Mouse (Mus musculus): Measurements from ENCODE around the gene Frmpd1.

The Frmpd1 gene

DNA sequence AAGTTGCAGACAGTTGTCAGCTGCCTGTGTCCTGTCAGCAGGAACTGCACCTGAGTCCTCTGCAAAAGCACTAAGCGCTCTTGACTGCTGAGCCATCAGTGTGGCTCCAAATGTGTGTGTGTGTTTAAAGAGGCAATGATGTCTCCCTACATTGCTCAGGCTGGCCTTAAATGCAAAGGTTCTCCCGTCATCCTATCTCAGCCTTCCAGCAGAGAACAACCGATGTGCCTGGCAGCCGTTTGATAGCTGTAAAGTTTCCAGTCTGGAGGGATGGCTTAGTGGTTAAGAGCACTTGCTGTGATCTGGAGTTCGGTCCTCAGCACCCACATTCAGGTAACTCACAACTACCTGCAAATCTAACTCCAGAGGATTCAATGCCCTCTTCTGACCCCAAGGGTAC lies 56.7 kb downstream of the Frmpd1 start:
- DNase-seq (ENCODE audit: low read depth): no peak

DNA sequence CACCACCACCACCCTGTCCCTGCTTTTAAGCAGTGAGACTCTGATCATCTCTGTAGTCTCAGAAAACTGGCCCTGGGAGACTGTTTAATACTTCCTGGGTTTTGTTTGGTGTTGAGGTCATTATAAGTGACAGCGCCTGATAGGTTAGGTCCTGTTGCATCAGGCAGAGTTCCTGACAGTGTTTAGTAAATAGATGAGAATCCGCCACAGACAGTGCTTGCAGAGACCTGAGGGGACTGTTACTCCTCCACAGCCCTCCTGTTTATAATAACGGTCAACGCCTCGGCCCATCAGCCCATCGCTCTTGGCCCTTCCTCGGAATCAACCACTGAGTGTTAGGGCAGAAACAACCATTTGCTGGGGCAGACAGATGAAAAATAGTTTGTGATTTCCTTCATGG lies 57.5 kb downstream of the Frmpd1 start:
- no peak for DNase-seq (ENCODE audit: low read depth)

DNA sequence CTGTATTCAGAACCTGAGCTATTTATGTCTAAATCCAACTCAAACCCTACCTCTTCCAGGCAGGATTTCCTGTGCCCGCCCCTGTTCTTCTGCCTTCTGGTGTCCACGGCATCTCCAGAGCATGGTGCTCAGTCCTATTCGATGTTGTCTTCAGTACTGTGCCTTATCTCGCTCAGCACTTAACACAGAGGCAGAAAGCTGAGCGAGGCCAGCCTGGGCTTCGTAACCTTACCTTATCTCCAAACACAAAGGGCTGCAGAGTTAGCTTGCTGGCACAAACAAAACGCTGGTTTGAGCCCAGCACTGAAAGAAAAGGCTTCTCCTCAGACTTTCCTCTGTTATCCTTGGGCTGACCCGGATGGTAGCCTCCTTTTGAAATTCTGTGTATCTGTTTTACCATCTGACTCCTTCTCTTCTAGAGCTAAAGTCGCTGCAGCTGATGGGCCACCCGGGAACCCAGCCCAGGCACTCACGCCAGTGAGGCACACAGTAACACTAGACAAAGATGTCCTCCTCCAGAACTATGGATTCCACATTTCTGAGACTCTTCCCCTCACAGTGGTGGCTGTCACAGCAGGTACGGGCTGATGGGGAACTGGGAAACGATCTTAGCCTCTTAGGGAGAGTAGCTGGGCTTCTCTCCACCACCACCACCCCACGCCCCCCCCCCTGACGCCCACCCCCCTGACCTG lies 58.7 kb downstream of the Frmpd1 start:
- DNase-seq (ENCODE audit: low read depth): no peak

DNA sequence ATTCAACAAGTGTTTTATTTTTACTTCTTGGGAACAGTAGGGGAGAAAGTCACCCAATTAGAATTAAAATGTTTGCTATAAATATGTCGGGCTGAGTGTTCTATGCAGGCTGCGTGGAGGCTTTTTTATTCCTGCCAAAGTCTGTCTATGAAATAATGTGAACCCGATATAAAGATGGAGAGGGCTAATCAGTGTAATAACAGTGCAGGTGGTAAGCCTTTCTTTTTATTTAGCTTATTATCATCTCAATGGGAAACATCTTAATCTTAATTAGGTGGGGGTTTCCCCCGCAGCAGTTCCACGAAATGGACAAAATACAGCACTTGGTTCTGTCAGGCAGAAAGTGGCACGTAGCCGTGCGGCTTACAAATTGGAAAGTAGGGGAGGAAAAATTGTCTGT lies 66.6 kb downstream of the Frmpd1 start:
- DNase-seq (ENCODE audit: low read depth): no peak

DNA sequence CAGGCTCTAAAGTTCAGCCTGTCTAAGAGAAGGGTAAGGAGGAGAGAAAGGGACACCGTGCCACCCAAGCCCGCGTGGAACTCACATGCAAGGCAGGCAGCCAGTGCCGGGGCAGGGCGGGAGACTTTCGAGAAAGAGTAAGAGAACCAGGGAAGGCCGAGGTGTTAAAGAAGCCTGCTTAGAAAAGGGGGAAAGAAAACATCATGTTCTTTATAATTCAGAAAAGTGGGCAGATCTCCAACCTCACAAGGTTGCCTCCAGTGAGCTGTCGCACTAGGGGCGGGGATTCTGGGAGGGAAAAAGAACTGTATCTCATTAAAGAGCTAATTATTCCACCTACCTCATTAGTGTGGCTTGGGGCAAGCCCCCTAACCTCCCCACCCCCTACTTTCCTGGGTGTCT lies 68.2 kb downstream of the Frmpd1 start:
- no peak for DNase-seq (ENCODE audit: low read depth)

DNA sequence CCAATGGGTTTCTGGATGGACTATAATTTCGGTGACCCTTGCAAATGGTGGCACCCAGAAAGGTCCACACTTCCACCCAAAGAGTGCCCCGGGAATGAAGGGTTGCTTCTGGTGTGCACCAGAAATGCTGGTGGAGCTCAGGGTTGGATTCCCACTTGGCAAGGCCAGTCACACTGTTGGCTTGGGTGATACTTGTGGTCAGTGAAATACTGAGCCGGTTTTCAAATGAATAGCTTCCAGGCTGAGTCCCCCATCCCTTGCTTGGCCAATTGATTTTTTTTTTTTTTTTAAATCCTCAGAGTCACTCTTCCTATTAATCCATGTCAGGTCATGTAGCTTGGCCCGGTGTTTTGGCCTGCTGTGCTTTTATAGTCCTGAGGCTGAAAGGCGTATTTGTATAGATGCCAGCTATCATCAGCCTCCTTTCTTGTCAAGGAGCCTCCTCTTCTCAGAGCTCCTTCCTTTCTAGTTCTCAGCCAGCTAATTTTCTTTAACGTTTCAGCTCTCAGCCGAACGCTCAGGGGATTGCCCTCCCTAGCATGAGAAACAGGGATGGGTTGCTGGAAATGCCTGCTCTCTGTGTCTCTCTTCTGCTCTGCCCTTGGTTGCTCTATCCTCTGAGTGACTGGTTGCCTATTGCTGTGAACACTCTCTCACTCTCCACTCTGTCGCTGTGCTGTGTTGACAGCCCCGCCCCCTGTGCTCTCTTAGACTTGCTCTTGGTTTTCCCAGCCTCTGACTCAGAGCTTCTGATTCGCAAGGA lies 69.3 kb downstream of the Frmpd1 start:
- peak; percentile 53 for DNase-seq (ENCODE audit: low read depth)

DNA sequence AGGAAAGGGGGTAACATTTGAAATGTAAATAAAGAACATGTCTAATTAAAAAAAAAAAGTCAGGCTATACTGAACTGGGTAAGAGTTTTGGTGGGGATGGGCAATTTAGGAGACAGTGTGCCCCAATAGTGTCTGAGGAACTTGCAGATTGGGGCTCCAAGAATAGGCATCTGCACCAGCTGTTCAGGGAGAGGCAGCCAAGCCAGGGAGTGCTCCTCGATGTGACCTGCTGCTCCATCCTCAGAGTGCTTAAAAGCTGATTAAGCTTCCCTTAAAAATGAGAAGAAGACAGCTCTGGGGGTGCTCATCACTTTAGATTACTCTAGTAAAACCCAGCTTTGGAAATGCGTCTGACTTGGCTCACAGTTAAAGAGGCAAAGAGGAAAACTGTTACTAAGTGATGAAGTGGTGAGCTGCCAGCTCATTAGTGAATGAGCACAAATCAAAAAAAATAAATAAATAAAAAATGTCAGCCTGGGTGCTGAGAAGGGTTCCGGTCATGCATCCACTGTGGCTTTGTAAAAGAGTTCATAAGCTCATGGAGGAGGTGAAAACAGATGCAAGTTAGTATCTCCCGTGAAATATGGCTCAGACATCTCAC lies 74.7 kb downstream of the Frmpd1 start:
- no peak for DNase-seq (ENCODE audit: low read depth)

DNA sequence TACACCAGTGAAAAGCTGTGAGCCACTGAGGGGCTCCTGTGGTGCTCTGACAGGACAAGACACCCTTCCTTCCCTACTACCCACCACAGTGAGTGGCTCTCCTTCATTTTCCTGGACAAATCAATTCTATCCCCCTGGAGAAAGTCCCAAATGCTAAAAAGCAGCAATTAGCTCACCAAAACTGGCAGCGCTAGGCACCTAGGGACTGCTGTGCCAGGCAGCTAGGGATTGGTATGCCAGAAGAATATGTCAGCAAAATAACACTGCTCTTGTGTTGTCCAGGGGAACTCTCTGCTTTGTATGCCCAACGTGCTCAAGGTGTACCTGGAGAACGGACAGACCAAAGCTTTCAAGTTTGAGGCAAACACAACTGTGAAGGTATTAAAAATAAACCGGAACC lies 76.9 kb downstream of the Frmpd1 start:
- no peak for DNase-seq (ENCODE audit: low read depth)

DNA sequence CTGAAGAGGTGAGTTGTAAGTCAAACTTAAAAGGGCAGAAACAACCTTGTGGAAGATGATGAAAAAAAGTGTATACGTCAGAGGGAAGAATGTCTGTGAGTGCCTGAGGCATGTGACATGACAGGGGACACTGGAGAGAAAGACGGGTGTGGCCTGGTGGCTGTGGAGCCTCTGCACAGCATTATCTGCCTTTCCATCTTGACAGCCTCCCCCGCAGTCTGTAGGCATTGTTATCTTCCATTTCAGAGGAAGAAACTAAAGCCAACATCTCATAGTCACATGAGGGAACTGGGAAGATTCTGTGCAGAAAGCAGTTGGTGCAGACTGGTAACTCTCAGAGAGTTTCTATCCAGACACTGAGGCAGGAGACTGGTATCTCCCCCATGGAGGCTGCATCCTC lies 83.2 kb downstream of the Frmpd1 start:
- no peak for DNase-seq (ENCODE audit: low read depth)

DNA sequence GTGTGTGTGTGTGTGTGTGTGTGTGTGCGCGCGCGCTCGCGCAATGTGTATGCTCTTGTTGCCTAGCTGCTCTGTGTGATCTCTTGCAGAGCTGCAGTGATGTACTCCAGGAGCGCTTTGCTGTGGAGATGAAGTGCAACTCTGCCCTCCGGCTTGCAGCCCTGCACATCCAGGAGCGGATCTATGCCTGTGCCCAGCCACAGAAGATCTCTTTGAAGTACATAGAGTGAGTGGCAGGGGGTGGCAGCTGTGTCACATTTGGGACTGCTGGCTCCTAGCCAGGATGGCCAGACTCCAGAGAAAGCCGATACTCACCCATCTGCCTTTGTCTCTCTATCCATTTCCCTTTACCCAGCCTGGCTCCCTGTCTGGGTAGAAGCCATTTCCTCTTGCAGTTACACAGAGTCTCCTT lies 86.4 kb downstream of the Frmpd1 start:
- no peak for DNase-seq (ENCODE audit: low read depth)

DNA sequence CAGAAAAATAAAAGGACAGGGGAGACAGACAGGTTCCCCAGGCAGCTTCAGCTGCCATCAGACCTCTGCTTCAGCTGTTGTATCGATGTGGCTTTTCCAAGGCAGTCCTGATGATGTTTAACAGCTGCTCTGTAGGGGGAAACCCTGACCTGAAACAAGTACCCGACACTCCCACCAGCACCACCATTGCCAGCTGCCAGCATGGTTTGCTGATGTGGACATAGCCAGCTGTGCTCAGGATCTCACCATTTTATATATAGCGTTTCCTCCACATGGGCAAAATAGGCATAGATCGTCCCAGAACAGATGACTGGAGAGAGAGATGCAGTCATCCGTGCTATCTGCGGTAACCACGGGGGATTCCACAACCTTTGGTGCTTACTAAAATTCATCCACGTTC lies 91.1 kb downstream of the Frmpd1 start:
- no peak for DNase-seq (ENCODE audit: low read depth)

DNA sequence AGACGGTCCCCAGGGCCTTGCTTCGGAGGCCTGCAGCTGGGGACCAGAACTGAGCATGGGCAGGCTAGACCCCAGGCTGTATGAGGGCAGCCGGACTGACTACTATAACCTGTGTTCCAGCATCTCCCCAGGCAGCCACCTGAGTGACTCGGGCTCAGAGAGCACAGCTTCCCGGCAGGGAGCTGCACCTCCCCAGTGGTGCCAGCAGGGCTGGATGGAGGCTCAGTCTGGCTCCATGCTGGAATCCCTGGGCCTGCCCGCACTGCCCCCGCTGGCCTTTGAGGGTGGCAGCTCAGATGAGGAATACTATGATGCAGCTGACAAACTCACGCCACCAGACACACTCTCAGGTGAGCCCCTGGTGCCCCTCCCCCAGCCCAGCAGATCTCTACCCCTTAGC lies 94.6 kb downstream of the Frmpd1 start:
- DNase-seq (ENCODE audit: low read depth): no peak

DNA sequence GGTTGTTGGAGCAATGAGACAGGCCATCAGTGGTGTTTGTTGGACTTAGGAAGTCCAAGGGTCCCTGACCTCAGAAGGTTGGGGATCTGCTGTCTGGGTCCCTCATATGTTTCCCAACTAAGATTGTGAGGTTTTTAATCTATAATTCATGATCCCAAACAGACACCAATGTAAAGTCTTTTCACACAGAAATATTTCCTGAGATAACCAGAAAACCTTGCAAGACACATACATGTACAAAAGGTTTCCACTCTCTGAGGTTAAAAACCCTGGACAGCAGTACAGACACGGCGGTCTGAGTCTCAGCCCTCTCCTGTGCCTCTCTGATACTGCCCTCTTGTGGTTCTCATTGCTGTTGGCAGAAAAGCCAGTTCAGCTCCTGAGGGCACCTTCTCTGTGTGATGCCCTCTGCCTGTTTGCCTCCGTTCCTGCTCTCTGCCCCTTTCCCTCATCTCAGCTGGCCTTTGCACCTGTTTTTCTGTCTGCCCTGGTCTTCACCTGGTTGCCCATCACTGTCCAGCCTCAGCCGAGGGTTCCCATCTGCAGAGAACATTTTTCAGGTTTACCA lies 95.4 kb downstream of the Frmpd1 start:
- DNase-seq (ENCODE audit: low read depth): peak; percentile 47

DNA sequence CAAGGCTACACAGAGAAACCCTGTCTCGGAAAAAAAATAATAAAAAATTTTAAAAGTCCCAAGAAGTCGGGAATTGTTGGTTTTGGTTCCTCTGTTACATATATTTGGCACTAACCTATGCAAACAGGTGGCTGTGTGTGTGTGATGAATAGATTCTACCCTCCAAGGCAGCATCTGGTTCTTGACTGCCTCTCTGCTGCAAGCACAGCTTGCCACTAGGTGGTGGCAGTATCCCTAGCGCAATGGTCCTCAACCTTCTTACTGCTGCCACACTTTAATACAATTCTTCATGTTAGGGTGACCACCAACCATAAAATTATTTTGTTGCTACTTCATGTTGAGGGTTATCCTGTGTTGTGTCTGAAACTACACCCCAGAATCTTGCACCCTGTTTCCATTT lies 101.6 kb downstream of the Frmpd1 start:
- DNase-seq (ENCODE audit: low read depth): no peak

DNA sequence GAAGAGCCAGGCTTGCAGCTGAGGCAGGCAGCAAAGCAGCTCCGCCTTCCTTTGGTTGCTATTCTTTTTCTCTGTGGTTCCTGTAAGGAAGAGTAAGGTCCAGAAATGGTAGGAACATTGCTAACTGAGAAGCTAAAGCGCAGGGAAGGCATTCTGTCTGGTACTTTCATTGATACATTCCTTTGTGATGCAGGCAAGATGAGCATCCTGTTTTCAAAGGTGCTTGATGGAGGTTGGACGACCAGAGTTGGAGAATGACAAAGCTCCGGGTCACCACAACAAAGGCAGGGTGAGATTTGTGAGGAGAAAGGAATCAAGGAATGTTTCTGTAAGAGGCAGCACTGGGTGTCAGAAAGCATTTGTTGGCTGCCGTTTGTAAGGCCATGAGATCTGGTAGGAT lies 103.2 kb downstream of the Frmpd1 start:
- no peak for DNase-seq (ENCODE audit: low read depth)

DNA sequence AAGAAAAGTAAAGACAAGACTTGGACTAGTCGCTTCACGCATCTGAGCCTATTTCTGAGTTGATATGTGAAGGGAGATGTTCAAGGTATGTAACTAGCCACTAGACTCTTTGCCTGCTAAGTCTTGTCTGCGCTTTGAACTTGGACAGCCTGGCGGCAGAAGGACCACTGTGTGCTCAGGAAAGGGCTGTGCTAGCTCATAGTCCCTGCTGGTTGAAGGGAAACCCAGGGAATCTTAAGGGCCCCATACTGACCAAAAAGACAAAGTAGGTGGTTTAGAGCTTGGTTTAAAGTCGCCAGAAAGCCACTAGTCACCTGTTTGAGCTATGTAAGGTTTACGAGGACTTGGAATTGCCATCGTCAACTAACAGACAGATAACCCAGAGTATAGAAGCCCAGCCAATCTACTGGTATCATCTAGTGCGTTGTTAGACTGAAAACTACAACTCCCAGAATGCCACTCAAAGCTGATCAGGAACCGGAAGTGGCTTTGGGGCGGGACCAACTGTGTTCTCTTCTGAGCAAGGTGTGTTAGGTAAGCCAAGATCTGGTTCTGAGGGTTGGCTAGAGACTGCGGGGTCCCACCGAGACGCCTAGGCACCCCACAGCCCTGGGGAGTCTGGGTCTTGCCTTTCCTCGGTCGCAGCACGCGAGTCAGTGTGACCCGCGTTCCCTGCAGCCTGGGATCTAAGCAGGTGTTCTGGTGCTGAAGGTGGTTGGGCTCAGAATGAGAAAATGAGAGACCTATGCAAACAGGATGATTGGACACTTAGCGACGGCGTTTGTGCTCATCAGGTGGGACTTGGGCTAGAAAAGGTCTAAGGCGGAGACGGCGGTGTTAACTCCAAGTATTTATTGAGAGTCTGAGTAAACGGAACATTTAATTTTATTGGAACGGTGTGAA lies 112.2 kb downstream of the Frmpd1 start, which contains the start of gene Trmt10b:
TSS of gene Trmt10b (plus strand) at position 466 of the 903 bp plus-strand sequence.
- DNase-seq (ENCODE audit: low read depth): no peak

DNA sequence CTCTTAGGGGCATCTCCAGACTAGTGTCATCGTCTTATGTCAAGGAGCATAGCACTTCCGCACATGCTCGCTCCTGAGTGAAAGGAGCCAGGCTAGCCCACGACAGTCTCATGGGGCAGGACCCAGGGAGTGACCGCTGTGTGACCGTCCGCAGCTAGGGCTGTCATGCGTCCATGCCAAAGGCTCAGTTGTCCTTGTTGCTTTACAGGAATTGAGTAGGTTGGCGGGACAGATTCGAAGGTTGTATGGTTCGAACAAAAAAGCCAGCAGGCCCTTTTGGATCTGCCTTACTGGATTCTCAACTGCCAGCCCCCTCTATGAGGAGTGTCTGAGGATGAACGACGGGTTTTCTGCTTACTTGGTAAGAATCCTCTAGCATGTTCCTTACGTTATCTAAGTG lies 120.9 kb downstream of the Frmpd1 start:
- DNase-seq (ENCODE audit: low read depth): no peak

DNA sequence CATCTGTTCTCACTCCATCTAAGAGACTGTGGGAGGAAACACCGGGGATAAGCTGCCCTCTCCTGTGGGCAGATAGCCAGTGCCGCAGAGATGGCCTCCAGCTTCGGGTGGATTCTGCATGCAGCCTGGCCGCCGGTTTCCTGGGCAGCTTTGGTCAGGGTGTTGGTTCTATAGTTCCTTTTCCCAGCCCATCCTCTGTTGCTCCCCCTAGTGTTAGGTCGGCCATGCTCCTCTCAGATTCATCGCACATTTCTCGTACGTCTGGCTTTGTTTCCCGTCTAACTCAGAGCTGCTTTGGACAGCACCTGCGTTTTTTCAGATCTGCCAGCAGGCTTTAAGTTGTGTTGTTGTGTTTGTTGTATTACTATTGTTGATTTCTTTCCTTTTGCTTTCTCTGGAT lies 123.4 kb downstream of the Frmpd1 start:
- no peak for DNase-seq (ENCODE audit: low read depth)

DNA sequence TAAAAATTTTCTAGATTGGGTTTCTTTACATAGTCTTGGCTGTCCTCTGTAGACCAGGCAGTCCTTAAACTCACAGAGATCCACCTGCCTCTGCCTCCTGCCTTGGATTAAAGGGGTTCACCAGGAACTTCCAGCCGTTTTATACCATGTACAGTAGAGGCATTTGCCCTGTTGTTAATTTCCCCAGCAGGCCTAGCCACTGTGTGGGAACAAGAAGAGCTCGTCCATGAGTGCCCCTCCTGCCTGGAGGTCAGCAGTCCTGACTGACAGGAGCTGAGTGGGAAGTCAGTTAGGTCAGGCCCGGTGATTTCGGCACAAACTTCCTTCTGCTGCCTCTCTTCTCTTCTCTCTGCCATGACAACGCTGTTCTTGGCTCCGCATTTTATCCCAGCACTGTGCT lies 123.9 kb downstream of the Frmpd1 start:
- no peak for DNase-seq (ENCODE audit: low read depth)

DNA sequence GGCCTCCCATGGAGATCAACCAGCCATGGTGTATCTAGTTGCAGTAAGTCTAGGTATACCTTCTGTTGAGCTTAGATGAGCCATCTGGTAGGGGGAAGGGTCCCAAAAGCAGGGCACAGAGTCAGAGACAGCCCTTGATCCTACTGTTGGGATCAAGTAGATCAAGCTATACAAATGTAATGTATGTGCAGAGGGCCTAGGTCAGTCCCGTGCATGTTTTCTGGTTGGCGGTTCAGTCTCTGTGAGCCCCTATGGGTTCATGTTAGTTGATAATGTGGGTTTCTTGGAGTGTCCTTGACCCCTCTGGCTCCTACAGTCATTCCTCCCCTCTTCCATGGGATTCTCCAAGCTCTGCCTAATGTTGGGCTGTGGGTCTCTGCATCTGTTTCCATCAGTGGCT lies 126.4 kb downstream of the Frmpd1 start:
- no peak for DNase-seq (ENCODE audit: low read depth)

DNA sequence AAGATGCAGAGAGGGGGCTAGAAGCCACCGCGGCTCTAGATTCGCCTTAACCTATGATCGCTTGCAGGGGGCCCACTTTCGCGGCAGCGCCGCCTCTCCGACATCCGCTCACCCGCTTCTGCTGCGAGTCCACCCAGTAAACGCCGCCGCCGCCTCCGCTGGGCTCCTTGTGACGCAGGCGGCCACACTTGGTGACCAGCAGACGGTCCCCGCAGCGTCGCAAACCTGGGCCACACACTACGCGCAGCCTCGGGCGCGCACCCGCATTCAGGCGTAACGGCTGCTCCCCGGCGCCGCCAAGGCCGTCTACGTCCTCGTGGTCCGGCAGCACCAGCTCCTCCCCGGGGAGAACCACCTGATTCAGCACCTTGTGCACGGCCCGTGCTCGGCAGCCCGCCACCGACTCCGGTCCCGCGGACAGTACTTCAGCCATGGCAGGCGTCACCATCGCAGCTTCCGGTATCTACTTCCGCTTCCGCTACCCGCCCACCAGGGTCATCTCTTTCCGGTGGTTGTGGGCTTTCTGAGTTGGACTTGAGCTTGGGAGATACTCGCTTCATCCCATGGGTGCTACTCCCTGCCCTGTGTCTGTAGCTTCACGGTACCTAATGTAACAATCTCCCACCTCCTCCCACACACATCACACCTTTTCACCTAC lies 135.6 kb downstream of the Frmpd1 start:
- no peak for DNase-seq (ENCODE audit: low read depth)
